Mouse (Mus musculus) kidney, embryonic 15.5 days (tissue): ENCODE measurements around the gene Arhgef2. TPM values are rescaled to one million over a fixed set of nuclear protein-coding genes. Genes with fewer than 3 reads are reported as not detected.
A peak's percentile ranks its signal among the peaks of the same experiment; 100 is the strongest.

ENCODE experiments used
- ATAC-seq: fragments of 200-750 bp; cut with Nextera tagmentation; replicated peaks from 2 replicates; pipeline ENCODE4 v1.8.0; 2017; ENCODE audit warnings: moderate TSS enrichment; ENCODE audit not compliant: low FRiP score
- H3K27ac ChIP-seq: fragments of 300-500 bp; sonication (generic); 2 replicates; pipeline ENCODE4 v1.5.1; 2015; ENCODE audit warnings: mild to moderate bottlenecking, inconsistent platforms
- H3K27me3 ChIP-seq: fragments of 300-500 bp; sonication (generic); 2 replicates; pipeline ENCODE4 v1.6.1; 2015; ENCODE audit warnings: inconsistent platforms
- H3K36me3 ChIP-seq: fragments of 300-500 bp; sonication (generic); 2 replicates; pipeline ENCODE4 v1.6.1; 2015; ENCODE audit warnings: inconsistent platforms
- H3K4me1 ChIP-seq: fragments of 300-500 bp; sonication (generic); 2 replicates; pipeline ENCODE4 v1.6.1; 2015; ENCODE audit warnings: inconsistent platforms
- H3K4me2 ChIP-seq: fragments of 300-500 bp; sonication (generic); 2 replicates; pipeline ENCODE4 v1.6.1; 2015; ENCODE audit warnings: moderate library complexity, mild to moderate bottlenecking, inconsistent platforms
- H3K4me3 ChIP-seq: fragments of 300-500 bp; sonication (generic); replicated peaks from 2 replicates; pipeline ENCODE4 v1.5.1; 2015; ENCODE audit warnings: mild to moderate bottlenecking, inconsistent platforms
- H3K9ac ChIP-seq: fragments of 300-500 bp; sonication (generic); 2 replicates; pipeline ENCODE4 v1.6.1; 2015; ENCODE audit warnings: mild to moderate bottlenecking, inconsistent platforms
- H3K9me3 ChIP-seq: fragments of 300-500 bp; sonication (generic); replicated peaks from 2 replicates; pipeline ENCODE4 v1.6.1; 2016; ENCODE audit warnings: inconsistent platforms
- WGBS: fragments of 180-500 bp; shearing (Covaris S2); methylation state at CpG from one replicate; pipeline ENCODE4 v1.1.7; 2015; ENCODE audit warnings: mixed read lengths; 5-methylcytosine and 5-hydroxymethylcytosine counted together
- polyA plus RNA-seq: library from polyadenylated mRNA; unstranded; fragments of >200 nt; fragmentation: Nextera tagmentation; extraction: Ambion mirVana; gene quantifications from 2 replicates; pipeline ENCODE4 v1.2.1, GENCODE M21; 2015

The Arhgef2 gene
- polyA plus RNA-seq, 1 experiment from 2014 or later, result 104 TPM

DNA sequence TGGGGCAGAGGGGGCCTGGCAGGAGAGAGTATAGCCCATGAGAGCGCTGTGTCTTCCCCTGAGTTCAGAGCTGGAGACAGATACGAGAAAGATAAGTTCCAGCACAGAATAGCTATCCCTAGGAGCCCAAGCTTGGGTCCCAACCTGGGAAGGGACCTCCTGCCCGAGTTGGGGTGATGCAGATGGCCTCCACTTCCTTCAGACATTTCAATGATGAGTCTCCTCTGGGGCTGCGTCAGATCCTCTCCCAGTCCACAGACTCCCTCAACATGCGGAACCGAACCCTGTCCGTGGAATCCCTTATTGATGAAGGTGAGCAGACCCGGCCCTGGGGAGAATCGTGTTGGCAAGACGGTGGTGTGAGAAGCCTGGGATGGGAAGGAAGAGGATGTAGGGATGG is 27.3 kb downstream of the Arhgef2 start:
- no peaks in the 10 kb centered on the region for H3K27me3 ChIP-seq
- no peak for ATAC-seq
- no peak overlapping the region for H3K9ac ChIP-seq
- H3K4me3 ChIP-seq, result no peak overlapping the region
- H3K4me2 ChIP-seq, result no peak overlapping the region
- peaks cover 28% of the 10 kb centered on the region for H3K4me1 ChIP-seq
- peaks cover 98% of the 10 kb centered on the region for H3K36me3 ChIP-seq
- H3K27ac ChIP-seq, result no peak overlapping the region
- WGBS, result 93% methylated on average over 10 of the region's 10 CpGs
- no peaks in the 10 kb centered on the region for H3K9me3 ChIP-seq

DNA sequence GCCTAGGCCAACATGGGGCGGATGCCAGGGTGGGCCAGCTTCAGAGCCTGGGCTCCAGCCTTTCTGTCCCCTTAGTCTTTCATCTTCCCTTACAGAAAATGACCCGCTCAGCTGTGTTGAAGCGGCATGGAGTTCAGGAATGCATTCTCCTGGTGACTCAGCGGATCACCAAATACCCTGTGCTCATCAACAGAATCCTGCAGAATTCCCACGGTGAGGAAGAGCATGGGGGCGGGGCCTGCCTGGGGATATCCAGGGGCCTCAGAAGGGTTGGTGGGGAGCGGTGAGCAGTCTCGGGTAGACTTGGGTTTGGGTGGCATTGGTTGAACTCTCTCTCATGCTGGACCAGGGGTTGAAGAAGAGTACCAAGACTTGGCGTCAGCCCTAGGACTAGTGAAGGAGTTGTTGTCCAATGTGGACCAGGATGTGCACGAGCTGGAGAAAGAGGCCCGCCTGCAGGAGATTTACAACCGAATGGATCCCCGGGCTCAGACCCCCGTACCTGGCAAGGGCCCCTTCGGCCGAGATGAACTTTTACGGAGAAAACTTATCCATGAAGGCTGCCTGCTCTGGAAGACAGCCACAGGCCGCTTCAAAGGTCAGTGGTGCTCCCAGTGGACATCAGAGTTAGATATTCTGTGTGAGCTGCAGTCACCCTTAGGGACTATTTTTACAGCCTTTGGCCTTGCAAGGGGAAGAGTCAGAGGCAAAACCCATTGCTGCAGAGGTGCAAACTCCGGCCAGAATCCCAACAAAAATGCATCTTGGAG is 29.9 kb downstream of the Arhgef2 start:
- Histone ChIP-seq H3K9ac (no peak overlapping the region), H3K9me3 (no peaks in the 10 kb centered on the region), H3K36me3 (peaks cover 100% of the 10 kb centered on the region), H3K4me2 (no peak overlapping the region), H3K27me3 (no peaks in the 10 kb centered on the region), H3K4me3 (no peak overlapping the region), H3K27ac (peak overlapping the region; percentile 63), H3K4me1 (peaks cover 6% of the 10 kb centered on the region; the same call in 1 of the 2 replicates)
- WGBS, result 90% methylated on average over 19 of the region's 19 CpGs
- ATAC-seq, result no peak

DNA sequence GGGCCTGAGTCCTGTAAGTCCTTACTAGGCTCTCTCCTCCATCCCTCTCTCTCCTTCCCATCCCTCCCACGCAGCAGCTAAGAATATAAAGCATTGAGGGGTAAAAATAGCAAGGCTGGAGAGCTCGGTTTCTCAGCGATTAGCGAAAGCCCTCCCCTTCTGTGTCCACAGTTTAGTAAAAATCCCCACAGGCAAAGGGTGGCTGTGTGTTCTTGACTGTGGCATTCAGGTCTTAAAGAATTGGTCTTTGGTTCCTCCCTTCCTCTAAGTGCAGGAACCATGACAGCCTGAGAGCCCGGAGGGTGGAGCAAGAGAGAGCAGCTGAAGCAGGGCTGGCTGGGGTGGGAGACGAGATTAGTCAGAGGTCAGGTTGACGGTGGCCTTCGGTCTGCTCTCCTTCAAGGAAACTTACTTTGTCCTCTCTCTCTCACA is 30.8 kb downstream of the Arhgef2 start:
- H3K36me3 ChIP-seq, result peaks cover 100% of the 10 kb centered on the region
- no peak overlapping the region for H3K9ac ChIP-seq
- H3K4me3 ChIP-seq, result no peak overlapping the region
- H3K4me1 ChIP-seq, result no peaks in the 10 kb centered on the region
- 68% methylated on average over 8 of the region's 8 CpGs for WGBS
- H3K27ac ChIP-seq, result peak overlapping the region; percentile 63
- H3K9me3 ChIP-seq, result no peaks in the 10 kb centered on the region
- no peaks in the 10 kb centered on the region for H3K27me3 ChIP-seq
- no peak overlapping the region for H3K4me2 ChIP-seq
- no peak for ATAC-seq

- H3K4me2 ChIP-seq, result no peak overlapping the region
- no peak overlapping the region for H3K9ac ChIP-seq
- no peak overlapping the region for H3K4me3 ChIP-seq
- H3K4me1 ChIP-seq, result no peaks in the 10 kb centered on the region
- 0 out of 2 replicates have a peak overlapping the region, but pooled peaks have one; percentile 63 for H3K27ac ChIP-seq
- H3K36me3 ChIP-seq, result peaks cover 100% of the 10 kb centered on the region
- 94% methylated on average over 5 of the region's 5 CpGs for WGBS
- H3K27me3 ChIP-seq, result no peaks in the 10 kb centered on the region
- no peaks in the 10 kb centered on the region for H3K9me3 ChIP-seq
- no peak for ATAC-seq
Measured at GRCm38 (mm10) chr3:88637134-88637533, 31.4 kb downstream of the Arhgef2 start.

GRCm38 (mm10) chr3:88639239-88639638 is 33.5 kb downstream of the Arhgef2 start:
- no peaks in the 10 kb centered on the region for H3K4me1 ChIP-seq
- H3K27me3 ChIP-seq, result no peaks in the 10 kb centered on the region
- no peak overlapping the region for H3K27ac ChIP-seq
- H3K36me3 ChIP-seq, result peaks cover 100% of the 10 kb centered on the region
- no peak overlapping the region for H3K4me2 ChIP-seq
- no peak overlapping the region for H3K9ac ChIP-seq
- WGBS, result 96% methylated on average over 12 of the region's 12 CpGs
- no peaks in the 10 kb centered on the region for H3K9me3 ChIP-seq
- ATAC-seq, result no peak
- H3K4me3 ChIP-seq, result no peak overlapping the region

- H3K4me1 ChIP-seq, result no peaks in the 10 kb centered on the region
- no peak overlapping the region for H3K4me3 ChIP-seq
- H3K27ac ChIP-seq, result no peak overlapping the region
- no peak for ATAC-seq
- H3K36me3 ChIP-seq, result peaks cover 100% of the 10 kb centered on the region
- no peak overlapping the region for H3K9ac ChIP-seq
- WGBS, result 83% methylated on average over 1 of the region's 1 CpGs
- no peaks in the 10 kb centered on the region for H3K9me3 ChIP-seq
- H3K4me2 ChIP-seq, result no peak overlapping the region
- no peaks in the 10 kb centered on the region for H3K27me3 ChIP-seq
Measured at GRCm38 (mm10) chr3:88640676-88641075, 34.9 kb downstream of the Arhgef2 start.

- H3K9ac ChIP-seq, result no peak overlapping the region
- no peaks in the 10 kb centered on the region for H3K27me3 ChIP-seq
- WGBS, result 86% methylated on average over 5 of the region's 5 CpGs
- no peak overlapping the region for H3K4me3 ChIP-seq
- no peaks in the 10 kb centered on the region for H3K4me1 ChIP-seq
- H3K36me3 ChIP-seq, result peaks cover 100% of the 10 kb centered on the region
- ATAC-seq, result no peak
- H3K27ac ChIP-seq, result no peak overlapping the region
- H3K9me3 ChIP-seq, result no peaks in the 10 kb centered on the region
- no peak overlapping the region for H3K4me2 ChIP-seq
Measured at GRCm38 (mm10) chr3:88643078-88643477, 37.3 kb downstream of the Arhgef2 start.

DNA sequence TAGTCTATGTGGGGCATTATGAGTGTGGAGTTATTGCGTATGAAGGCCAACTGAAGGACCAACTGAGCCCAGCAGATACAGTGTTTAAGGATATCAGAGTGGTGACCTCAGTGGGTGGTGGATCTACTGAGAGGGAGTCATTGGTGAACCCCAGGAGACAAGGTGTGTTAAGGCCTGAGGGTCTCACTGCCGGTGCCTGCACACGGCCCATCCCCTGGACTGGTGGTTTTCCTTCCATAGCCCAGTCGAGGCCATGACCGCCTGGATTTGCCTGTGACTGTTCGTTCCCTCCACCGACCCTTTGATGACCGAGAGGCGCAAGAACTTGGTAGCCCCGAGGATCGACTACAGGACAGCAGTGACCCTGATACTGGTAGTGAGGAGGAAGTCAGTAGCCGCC is 40.2 kb downstream of the Arhgef2 start:
- no peak for ATAC-seq
- Histone ChIP-seq H3K4me2 (no peak overlapping the region), H3K27me3 (no peaks in the 10 kb centered on the region), H3K4me3 (no peak overlapping the region), H3K36me3 (peaks cover 78% of the 10 kb centered on the region), H3K9me3 (no peaks in the 10 kb centered on the region), H3K27ac (no peak overlapping the region), H3K4me1 (no peaks in the 10 kb centered on the region), H3K9ac (no peak overlapping the region)
- WGBS, result 85% methylated on average over 12 of the region's 12 CpGs

GRCm38 (mm10) chr3:88646426-88646995 is 40.7 kb downstream of the Arhgef2 start:
- Histone ChIP-seq H3K36me3 (peaks cover 72% of the 10 kb centered on the region), H3K4me2 (no peak overlapping the region), H3K4me1 (0 out of 2 replicates have a peak, but pooled peaks cover 2% of the 10 kb centered on the region), H3K9ac (no peak overlapping the region), H3K27me3 (no peaks in the 10 kb centered on the region), H3K4me3 (no peak overlapping the region), H3K27ac (no peak overlapping the region), H3K9me3 (no peaks in the 10 kb centered on the region)
- ATAC-seq, result no peak
- WGBS, result 49% methylated on average over 6 of the region's 6 CpGs

DNA sequence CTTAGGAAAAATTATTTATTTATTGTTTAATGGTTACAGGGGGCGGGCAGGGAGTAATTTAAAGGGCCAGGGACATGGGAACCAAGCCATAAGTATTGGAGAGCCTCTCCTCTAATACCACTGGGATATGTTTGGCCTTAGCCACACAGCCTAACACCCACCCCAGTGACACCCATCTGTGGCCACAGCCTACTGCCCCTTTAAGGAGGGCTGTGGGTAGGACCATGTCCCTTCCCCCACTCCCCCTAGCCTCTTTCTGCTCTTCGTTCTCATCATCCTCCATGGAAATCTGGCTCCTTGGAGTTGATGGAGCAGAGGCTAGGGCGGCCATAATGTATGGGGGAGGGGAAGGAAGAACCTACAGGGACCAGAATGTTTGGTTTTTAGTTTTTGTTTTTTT is 41.3 kb downstream of the Arhgef2 start:
- Histone ChIP-seq H3K9ac (no peak overlapping the region), H3K4me2 (no peak overlapping the region), H3K4me3 (no peak overlapping the region), H3K27me3 (no peaks in the 10 kb centered on the region), H3K9me3 (no peaks in the 10 kb centered on the region), H3K27ac (no peak overlapping the region), H3K4me1 (peaks cover 5% of the 10 kb centered on the region; the same call in 1 of the 2 replicates), H3K36me3 (peaks cover 67% of the 10 kb centered on the region)
- 75% methylated on average over 3 of the region's 3 CpGs for WGBS
- ATAC-seq, result no peak

GRCm38 (mm10) chr3:88647779-88648413 is 42.1 kb downstream of the Arhgef2 start:
- H3K4me1 ChIP-seq, result peaks cover 6% of the 10 kb centered on the region; the same call in 1 of the 2 replicates
- H3K36me3 ChIP-seq, result peaks cover 58% of the 10 kb centered on the region
- no peak for ATAC-seq
- no peaks in the 10 kb centered on the region for H3K9me3 ChIP-seq
- no peak overlapping the region for H3K4me2 ChIP-seq
- H3K4me3 ChIP-seq, result no peak overlapping the region
- H3K9ac ChIP-seq, result no peak overlapping the region
- no peaks in the 10 kb centered on the region for H3K27me3 ChIP-seq
- 87% methylated on average over 14 of the region's 14 CpGs for WGBS
- no peak overlapping the region for H3K27ac ChIP-seq

GRCm38 (mm10) chr3:88648452-88649168 is 42.8 kb downstream of the Arhgef2 start:
- Histone ChIP-seq H3K4me2 (no peak overlapping the region), H3K9me3 (no peaks in the 10 kb centered on the region), H3K4me3 (no peak overlapping the region), H3K27ac (no peak overlapping the region), H3K36me3 (peaks cover 51% of the 10 kb centered on the region), H3K9ac (no peak overlapping the region), H3K4me1 (peaks cover 6% of the 10 kb centered on the region; the same call in 1 of the 2 replicates), H3K27me3 (no peaks in the 10 kb centered on the region)
- 82% methylated on average over 12 of the region's 12 CpGs for WGBS
- no peak for ATAC-seq
